ENCODE assay signal across 15 mouse cellular contexts in the genomic region with DNA sequence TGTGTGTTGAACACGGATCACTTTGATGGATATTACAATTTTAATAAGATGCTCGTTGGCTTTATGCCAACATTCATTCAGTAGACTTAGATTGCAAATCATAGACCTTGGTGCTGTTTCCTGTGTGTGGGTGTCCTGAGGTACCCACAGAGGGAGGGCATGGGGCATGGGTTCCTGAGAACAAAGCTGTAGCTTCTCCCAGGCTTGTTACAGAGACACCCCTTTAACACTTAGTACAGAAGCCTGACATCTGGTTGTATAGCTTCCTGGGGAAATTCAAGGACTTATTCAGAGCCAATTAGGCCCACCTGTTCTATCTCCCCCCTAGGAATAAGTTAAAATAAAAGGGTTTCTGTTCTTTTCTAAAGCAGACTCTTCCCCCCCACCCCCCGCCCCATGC.
"Had no signal": no experiment of that assay in that cellular context is flagged by ENCODE, and none has a peak within 500 bp of the region (broad histone marks: within the 10 kb centered on the region; RNA-seq: fewer than 3 reads in every experiment).

No protein-coding gene starts in this region.

- H3K4me1 ChIP-seq: midbrain, embryonic 10.5 days had no signal

- DNase-seq: lung, adult 18-20 months; lung, embryonic 14.5 days; lung, postnatal 10 days; lung, postnatal 4 days; right cerebral cortex, postnatal 14 days; spleen, adult 18-20 months; thymus, adult 18-20 months; thymus, postnatal 14 days; thymus, postnatal 36 days had no signal

- H3K36me3 ChIP-seq: midbrain, embryonic 10.5 days; midbrain, embryonic 12.5 days; neural tube, embryonic 13.5 days; neural tube, embryonic 15.5 days had no signal

- H3K27ac ChIP-seq: liver, embryonic 14.5 days; midbrain, embryonic 10.5 days; midbrain, embryonic 12.5 days; neural tube, embryonic 13.5 days; neural tube, embryonic 15.5 days had no signal

- H3K4me3 ChIP-seq: midbrain, embryonic 10.5 days; midbrain, embryonic 12.5 days; myocyte; neural tube, embryonic 13.5 days; neural tube, embryonic 15.5 days had no signal

- H3K9ac ChIP-seq: liver, embryonic 14.5 days; lung, embryonic 14.5 days; midbrain, embryonic 12.5 days; neural tube, embryonic 13.5 days; neural tube, embryonic 15.5 days had no signal

- H3K27me3 ChIP-seq: midbrain, embryonic 12.5 days; neural tube, embryonic 15.5 days had no signal

- H3K4me2 ChIP-seq: lung, embryonic 14.5 days; midbrain, embryonic 12.5 days; neural tube, embryonic 13.5 days; neural tube, embryonic 15.5 days had no signal

- H3K9me3 ChIP-seq: midbrain, embryonic 10.5 days; midbrain, embryonic 12.5 days; neural tube, embryonic 13.5 days; neural tube, embryonic 15.5 days had no signal
